Mouse (Mus musculus): Measurements from ENCODE around the gene Slc6a1. TPM values are rescaled to one million over a fixed set of nuclear protein-coding genes. Genes with fewer than 3 reads are reported as not detected.

Slc6a1 gene
- polyA plus RNA-seq, 1 experiment = 0.27 TPM

DNA sequence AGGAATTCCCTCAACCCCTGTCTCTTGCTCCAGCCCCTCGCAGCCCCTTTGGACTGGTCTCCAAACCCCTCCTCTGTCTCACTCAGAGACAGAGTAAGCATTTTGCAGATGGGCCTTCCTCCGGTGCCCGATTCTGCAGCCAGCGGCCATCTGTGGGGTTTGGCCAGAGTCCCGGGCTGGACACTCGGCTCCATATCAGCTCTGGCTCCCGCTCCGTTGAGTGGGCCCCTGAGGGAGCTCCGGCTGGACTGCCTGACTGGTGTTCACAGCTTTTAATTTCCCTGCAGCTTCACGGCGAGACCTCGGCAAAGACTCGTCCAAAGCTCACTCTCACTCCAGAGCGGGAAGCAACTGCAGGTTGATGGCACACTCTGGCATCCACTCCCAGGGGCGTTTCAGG lies 10.2 kb upstream of the Slc6a1 start:
- TF ChIP-seq CTCF (IDR thresholded peaks at IDR 0.05; ENCODE audit: control insufficient read depth, insufficient read depth, insufficient replicate concordance, low read depth, low read length) (no peak), POLR2A (IDR thresholded peaks at IDR 0.05; ENCODE audit: control insufficient read depth, low read depth, low read length) (no peak)
- no peak overlapping the region for H3K4me3 ChIP-seq (ENCODE audit: control insufficient read depth, low read depth, low read length)
- no peaks in the 10 kb centered on the region for H3K27me3 ChIP-seq (ENCODE audit: control insufficient read depth, insufficient read depth, low read length)
- H3K4me1 ChIP-seq (ENCODE audit: control insufficient read depth, insufficient read depth, low read length) = no peaks in the 10 kb centered on the region
- H3K27ac ChIP-seq (ENCODE audit: control insufficient read depth, insufficient read depth, low read depth, low read length) = no peak overlapping the region
- no peaks in the 10 kb centered on the region for H3K36me3 ChIP-seq (ENCODE audit: control insufficient read depth, insufficient read depth, low read length)

DNA sequence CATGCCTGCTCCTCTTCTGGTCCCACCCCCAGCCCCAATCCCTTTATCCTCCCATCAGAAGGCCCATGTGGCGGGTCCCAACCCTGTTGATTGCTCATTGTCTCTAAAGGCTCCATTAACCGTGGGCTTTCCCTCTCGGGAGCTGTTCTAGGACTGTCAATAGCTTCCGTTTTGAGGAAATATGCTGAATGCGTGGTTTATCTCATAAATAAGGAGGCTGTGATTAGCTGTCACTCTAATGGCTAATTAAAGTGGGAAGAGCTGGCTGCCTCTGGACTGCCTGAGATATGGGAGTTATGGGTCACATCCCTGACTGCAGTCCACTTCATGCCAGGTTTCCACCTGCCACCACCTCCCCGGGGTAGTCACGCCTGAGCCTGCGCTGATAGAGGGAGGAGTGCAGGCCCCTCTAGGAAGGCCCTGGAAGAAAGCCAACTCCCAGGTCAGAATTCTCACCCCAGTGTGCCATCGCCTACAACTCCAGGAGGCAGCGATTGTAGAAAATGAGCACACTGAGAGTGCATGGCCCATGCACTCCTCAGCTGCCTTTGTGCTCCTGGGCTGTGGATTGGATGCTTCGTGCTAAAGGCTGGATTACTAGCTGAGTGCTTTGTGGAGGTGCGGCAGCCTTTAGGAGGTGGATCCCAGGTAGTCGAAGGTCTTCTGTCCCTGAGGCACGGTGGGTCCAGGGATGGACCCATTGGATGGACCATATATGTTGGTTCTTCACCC lies 8.3 kb upstream of the Slc6a1 start:
- H3K36me3 ChIP-seq (ENCODE audit: control insufficient read depth, insufficient read depth, low read length) = no peaks in the 10 kb centered on the region
- no peak overlapping the region for H3K4me3 ChIP-seq (ENCODE audit: control insufficient read depth, low read depth, low read length)
- no peak for TF ChIP-seq CTCF (IDR thresholded peaks at IDR 0.05; ENCODE audit: control insufficient read depth, insufficient read depth, insufficient replicate concordance, low read depth, low read length)
- no peak for TF ChIP-seq POLR2A (IDR thresholded peaks at IDR 0.05; ENCODE audit: control insufficient read depth, low read depth, low read length)
- H3K4me1 ChIP-seq (ENCODE audit: control insufficient read depth, insufficient read depth, low read length) = no peaks in the 10 kb centered on the region
- no peaks in the 10 kb centered on the region for H3K27me3 ChIP-seq (ENCODE audit: control insufficient read depth, insufficient read depth, low read length)
- H3K27ac ChIP-seq (ENCODE audit: control insufficient read depth, insufficient read depth, low read depth, low read length) = no peak overlapping the region

DNA sequence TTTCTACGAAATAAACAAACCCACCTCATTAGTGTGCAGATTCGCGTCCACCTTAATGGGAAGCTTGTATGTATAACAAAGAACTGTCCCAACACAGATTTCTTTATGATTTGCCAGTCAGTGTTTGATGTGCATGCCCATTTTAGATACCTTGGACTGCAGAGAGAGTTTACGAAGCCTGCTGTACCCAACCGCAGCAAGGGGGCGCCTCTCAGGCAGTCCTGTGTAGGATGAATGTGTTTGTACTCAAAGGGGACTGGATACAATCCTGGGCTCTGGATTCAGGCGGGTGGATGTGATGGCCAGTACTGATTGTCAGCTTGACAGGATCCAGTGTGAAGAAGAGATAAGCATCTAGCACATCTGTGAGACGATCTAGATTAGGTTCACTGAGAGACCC lies 6.6 kb upstream of the Slc6a1 start:
- no peak overlapping the region for H3K27ac ChIP-seq (ENCODE audit: control insufficient read depth, insufficient read depth, low read depth, low read length)
- H3K27me3 ChIP-seq (ENCODE audit: control insufficient read depth, insufficient read depth, low read length) = no peaks in the 10 kb centered on the region
- H3K4me3 ChIP-seq (ENCODE audit: control insufficient read depth, low read depth, low read length) = no peak overlapping the region
- no peaks in the 10 kb centered on the region for H3K4me1 ChIP-seq (ENCODE audit: control insufficient read depth, insufficient read depth, low read length)
- no peaks in the 10 kb centered on the region for H3K36me3 ChIP-seq (ENCODE audit: control insufficient read depth, insufficient read depth, low read length)
- no peak for TF ChIP-seq CTCF (IDR thresholded peaks at IDR 0.05; ENCODE audit: control insufficient read depth, insufficient read depth, insufficient replicate concordance, low read depth, low read length)
- no peak for TF ChIP-seq POLR2A (IDR thresholded peaks at IDR 0.05; ENCODE audit: control insufficient read depth, low read depth, low read length)

DNA sequence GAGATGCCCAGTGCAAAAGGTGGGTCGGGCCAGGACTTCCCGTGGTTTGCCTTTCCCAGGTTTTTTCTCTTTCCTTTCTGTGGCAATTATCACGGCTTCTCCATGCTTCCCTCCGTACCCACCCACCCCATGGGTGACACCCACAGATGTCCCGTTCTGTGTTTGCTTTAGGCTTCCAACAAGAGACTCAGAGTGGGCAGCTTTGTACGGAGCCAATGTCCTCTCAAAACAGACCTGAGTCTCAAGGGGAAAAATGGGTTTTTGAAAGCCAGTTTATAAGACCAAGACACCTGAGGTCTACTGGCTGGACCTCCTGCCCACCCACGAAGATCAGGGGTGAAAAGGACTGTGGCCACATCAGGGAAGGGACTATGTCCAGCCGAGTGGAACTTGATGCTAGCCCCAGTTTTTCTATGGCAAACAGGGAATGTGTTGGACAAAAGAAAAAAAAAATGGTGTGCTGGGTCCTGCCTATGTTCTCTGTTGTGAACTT lies 889 bp downstream of the Slc6a1 start:
- no peak overlapping the region for H3K27ac ChIP-seq (ENCODE audit: control insufficient read depth, insufficient read depth, low read depth, low read length)
- no peak overlapping the region for H3K4me3 ChIP-seq (ENCODE audit: control insufficient read depth, low read depth, low read length)
- H3K36me3 ChIP-seq (ENCODE audit: control insufficient read depth, insufficient read depth, low read length) = no peaks in the 10 kb centered on the region
- peaks cover 3% of the 10 kb centered on the region; the same call in 1 of the 2 replicates for H3K4me1 ChIP-seq (ENCODE audit: control insufficient read depth, insufficient read depth, low read length)
- no peaks in the 10 kb centered on the region for H3K27me3 ChIP-seq (ENCODE audit: control insufficient read depth, insufficient read depth, low read length)
- TF ChIP-seq CTCF (IDR thresholded peaks at IDR 0.05; ENCODE audit: control insufficient read depth, insufficient read depth, insufficient replicate concordance, low read depth, low read length) (no peak), POLR2A (IDR thresholded peaks at IDR 0.05; ENCODE audit: control insufficient read depth, low read depth, low read length) (no peak)

DNA sequence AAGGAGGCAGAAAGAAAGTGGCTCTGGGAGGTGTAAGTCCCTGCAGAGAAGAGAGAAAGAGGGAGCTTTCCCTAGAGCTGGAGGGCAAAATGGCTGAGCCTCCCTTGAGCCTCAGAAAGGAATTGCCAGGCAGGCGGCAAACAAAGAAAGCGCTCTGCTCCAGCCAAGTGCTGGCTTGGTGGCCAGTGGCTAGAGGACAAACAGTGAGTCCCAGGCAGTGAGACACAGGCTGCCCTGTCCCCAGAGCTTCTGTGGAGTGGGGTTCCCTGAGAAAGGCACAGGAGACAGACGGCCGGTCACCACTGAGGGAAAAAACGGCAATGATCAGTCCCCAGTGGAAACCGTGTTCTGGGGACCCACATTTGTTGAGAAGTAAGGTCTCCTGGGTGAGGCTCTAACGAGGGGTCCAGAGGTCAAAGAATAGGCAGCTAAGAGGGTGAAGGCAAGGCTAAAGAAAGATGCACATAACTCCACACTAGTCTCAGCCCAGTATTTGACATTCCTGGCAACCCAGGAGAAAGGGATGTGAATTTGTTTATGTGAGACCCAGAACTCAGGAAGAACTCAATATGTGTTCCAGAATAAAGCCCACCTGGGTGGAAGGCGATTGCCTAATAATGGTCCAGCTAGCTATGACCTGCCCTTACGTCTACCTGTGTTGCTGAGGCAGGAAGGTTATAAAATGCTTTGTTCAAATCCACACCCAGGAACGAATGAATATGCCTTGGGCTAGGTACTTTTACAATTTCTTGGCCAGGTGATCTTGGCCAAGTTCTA lies 1.7 kb downstream of the Slc6a1 start:
- Histone ChIP-seq H3K27ac (ENCODE audit: control insufficient read depth, insufficient read depth, low read depth, low read length) (no peak overlapping the region), H3K36me3 (ENCODE audit: control insufficient read depth, insufficient read depth, low read length) (no peaks in the 10 kb centered on the region), H3K27me3 (ENCODE audit: control insufficient read depth, insufficient read depth, low read length) (no peaks in the 10 kb centered on the region), H3K4me1 (ENCODE audit: control insufficient read depth, insufficient read depth, low read length) (peaks cover 3% of the 10 kb centered on the region; the same call in 1 of the 2 replicates), H3K4me3 (ENCODE audit: control insufficient read depth, low read depth, low read length) (no peak overlapping the region)
- TF ChIP-seq CTCF (IDR thresholded peaks at IDR 0.05; ENCODE audit: control insufficient read depth, insufficient read depth, insufficient replicate concordance, low read depth, low read length) = no peak
- no peak for TF ChIP-seq POLR2A (IDR thresholded peaks at IDR 0.05; ENCODE audit: control insufficient read depth, low read depth, low read length)

DNA sequence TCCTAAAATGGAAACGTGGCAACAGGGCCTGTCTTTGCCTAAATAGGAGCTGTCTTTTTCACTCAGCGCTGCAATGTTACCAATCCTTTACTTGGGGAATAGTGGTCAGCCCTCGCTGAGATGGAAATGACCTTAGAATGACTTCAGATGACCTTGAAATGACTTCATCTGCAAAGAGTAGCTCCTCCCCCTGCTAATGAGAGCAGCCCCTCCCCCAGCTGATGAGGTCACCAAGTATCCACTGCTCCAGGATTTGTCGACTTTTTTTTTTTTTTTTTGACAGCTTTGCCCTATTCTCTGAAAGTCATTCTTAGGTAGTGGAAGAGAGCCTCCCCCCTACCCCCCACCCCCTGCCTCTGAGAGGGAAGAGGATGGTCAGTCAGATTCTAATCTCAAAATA lies 3.0 kb downstream of the Slc6a1 start:
- peaks cover 3% of the 10 kb centered on the region; the same call in 1 of the 2 replicates for H3K4me1 ChIP-seq (ENCODE audit: control insufficient read depth, insufficient read depth, low read length)
- TF ChIP-seq CTCF (IDR thresholded peaks at IDR 0.05; ENCODE audit: control insufficient read depth, insufficient read depth, insufficient replicate concordance, low read depth, low read length) = no peak
- TF ChIP-seq POLR2A (IDR thresholded peaks at IDR 0.05; ENCODE audit: control insufficient read depth, low read depth, low read length) = no peak
- no peaks in the 10 kb centered on the region for H3K36me3 ChIP-seq (ENCODE audit: control insufficient read depth, insufficient read depth, low read length)
- no peaks in the 10 kb centered on the region for H3K27me3 ChIP-seq (ENCODE audit: control insufficient read depth, insufficient read depth, low read length)
- no peak overlapping the region for H3K27ac ChIP-seq (ENCODE audit: control insufficient read depth, insufficient read depth, low read depth, low read length)
- no peak overlapping the region for H3K4me3 ChIP-seq (ENCODE audit: control insufficient read depth, low read depth, low read length)

DNA sequence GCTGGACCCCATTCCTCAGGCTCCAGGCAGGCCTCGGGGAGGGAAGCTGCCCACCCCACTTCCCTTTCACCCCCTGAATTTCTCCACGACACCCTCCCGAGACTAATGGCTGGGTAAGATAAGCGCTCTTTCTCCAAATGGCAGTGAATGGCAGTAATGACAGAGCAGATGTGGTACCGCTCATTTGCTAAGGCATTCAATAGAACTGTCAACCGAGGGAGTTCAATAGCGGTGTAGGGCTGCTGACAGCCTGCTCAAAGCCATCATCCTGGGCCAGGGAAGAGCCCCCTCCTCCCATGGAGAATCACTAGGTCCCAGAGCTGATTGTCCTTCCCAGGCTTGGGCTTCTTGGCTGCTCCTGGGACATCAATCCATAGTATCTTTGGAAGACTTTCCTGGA lies 6.7 kb downstream of the Slc6a1 start:
- H3K4me3 ChIP-seq (ENCODE audit: control insufficient read depth, low read depth, low read length) = no peak overlapping the region
- H3K4me1 ChIP-seq (ENCODE audit: control insufficient read depth, insufficient read depth, low read length) = no peaks in the 10 kb centered on the region
- no peaks in the 10 kb centered on the region for H3K27me3 ChIP-seq (ENCODE audit: control insufficient read depth, insufficient read depth, low read length)
- no peak for TF ChIP-seq POLR2A (IDR thresholded peaks at IDR 0.05; ENCODE audit: control insufficient read depth, low read depth, low read length)
- no peak for TF ChIP-seq CTCF (IDR thresholded peaks at IDR 0.05; ENCODE audit: control insufficient read depth, insufficient read depth, insufficient replicate concordance, low read depth, low read length)
- H3K36me3 ChIP-seq (ENCODE audit: control insufficient read depth, insufficient read depth, low read length) = no peaks in the 10 kb centered on the region
- H3K27ac ChIP-seq (ENCODE audit: control insufficient read depth, insufficient read depth, low read depth, low read length) = no peak overlapping the region
